Mouse (Mus musculus) urinary bladder, adult 2 months (tissue): ENCODE measurements at regions not wholly inside any gene's neighbourhood (a gene's known extent, or its start where the extent isn't known, plus 50 kb on each side); places are given as distances from the start of the nearest gene placed in this dataset.
"Not testable (repeated sequence)": the region's sequence is repeated elsewhere in the genome, so short reads cannot be mapped to it uniquely, and the experiment has no call there.

Experiments used
- DNase-seq: peaks from one replicate; pipeline ENCODE4 v3.0.0; 2022; ENCODE audit warnings: low spot score

GRCm38 (mm10) chr3:21728019-21728418 is 348.4 kb upstream of the Tbl1xr1 start:
- DNase-seq = no peak

GRCm38 (mm10) chr3:21729328-21729727 is 347.1 kb upstream of the Tbl1xr1 start:
- DNase-seq = no peak

GRCm38 (mm10) chr3:21735688-21736087 is 340.8 kb upstream of the Tbl1xr1 start:
- DNase-seq = not testable (repeated sequence)

- DNase-seq = no peak
Observed at GRCm38 (mm10) chr3:21739720-21740119, 336.7 kb upstream of the Tbl1xr1 start.

GRCm38 (mm10) chr3:21744107-21744506 is 332.3 kb upstream of the Tbl1xr1 start:
- no peak for DNase-seq

GRCm38 (mm10) chr3:21760516-21761218 is 315.8 kb upstream of the Tbl1xr1 start:
- DNase-seq = no peak

GRCm38 (mm10) chr3:21761219-21761600 is 315.2 kb upstream of the Tbl1xr1 start:
- no peak for DNase-seq

- DNase-seq = peak; percentile 26
Observed at GRCm38 (mm10) chr3:21761909-21762308, 314.5 kb upstream of the Tbl1xr1 start.

GRCm38 (mm10) chr3:21768081-21768480 is 308.4 kb upstream of the Tbl1xr1 start:
- no peak for DNase-seq

GRCm38 (mm10) chr3:21769920-21770547 is 306.4 kb upstream of the Tbl1xr1 start:
- no peak for DNase-seq

GRCm38 (mm10) chr3:21771752-21772298 is 304.6 kb upstream of the Tbl1xr1 start:
- no peak for DNase-seq

GRCm38 (mm10) chr3:21774172-21774842 is 302.1 kb upstream of the Tbl1xr1 start:
- DNase-seq = no peak

- no peak for DNase-seq
Observed at GRCm38 (mm10) chr3:21778789-21779188, 297.7 kb upstream of the Tbl1xr1 start.

GRCm38 (mm10) chr3:21791983-21792631 is 284.3 kb upstream of the Tbl1xr1 start:
- DNase-seq = no peak

- no peak for DNase-seq
Observed at GRCm38 (mm10) chr3:21798139-21798538, 278.3 kb upstream of the Tbl1xr1 start.

GRCm38 (mm10) chr3:21803886-21804285 is 272.6 kb upstream of the Tbl1xr1 start:
- DNase-seq = not testable (repeated sequence)

- DNase-seq = no peak
Observed at GRCm38 (mm10) chr3:21806494-21807157, 269.8 kb upstream of the Tbl1xr1 start.

- DNase-seq = no peak
Observed at GRCm38 (mm10) chr3:21808539-21808938, 267.9 kb upstream of the Tbl1xr1 start.

- DNase-seq = no peak
Observed at GRCm38 (mm10) chr3:21809769-21810470, 266.5 kb upstream of the Tbl1xr1 start.

GRCm38 (mm10) chr3:21813401-21813800 is 263.1 kb upstream of the Tbl1xr1 start:
- DNase-seq = no peak
